Mouse (Mus musculus) layer of hippocampus, adult 8-10 months (tissue): Measurements from ENCODE around the gene Tbx5. TPM values are rescaled to one million over a fixed set of nuclear protein-coding genes. Genes with fewer than 3 reads are reported as not detected.

Experiments
- DNase-seq, 2 experiments: peaks; one replicate each; pipeline ENCODE4 v3.0.0; 2022; ENCODE audit warnings: low spot score in 2 of 2
- total RNA-seq, 4 experiments: library from RNA; stranded (reverse); gene quantifications; 2 replicates each; pipeline ENCODE4 v1.2.4; 2022

Tbx5 gene
- not detected for total RNA-seq

DNA sequence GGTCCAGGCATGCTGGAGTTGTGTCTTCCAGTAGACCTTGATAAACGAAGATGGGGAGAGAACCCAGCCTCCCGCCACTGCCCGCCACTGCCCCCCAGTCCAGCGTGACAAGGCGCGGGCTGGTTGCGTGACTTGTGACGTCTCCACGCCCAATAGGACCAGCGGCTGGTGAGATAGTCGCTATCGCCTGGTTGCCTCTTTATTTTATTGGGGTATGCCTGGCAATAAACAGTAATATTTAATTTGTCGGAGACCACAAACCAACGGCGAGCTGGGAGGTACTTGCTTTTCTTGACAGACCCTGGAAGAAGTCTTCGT lies at the start of gene Tbx5:
Gene Tbx5, plus strand, starts transcription at position 190 of the 318 bp plus-strand sequence.
- DNase-seq = no peak

DNA sequence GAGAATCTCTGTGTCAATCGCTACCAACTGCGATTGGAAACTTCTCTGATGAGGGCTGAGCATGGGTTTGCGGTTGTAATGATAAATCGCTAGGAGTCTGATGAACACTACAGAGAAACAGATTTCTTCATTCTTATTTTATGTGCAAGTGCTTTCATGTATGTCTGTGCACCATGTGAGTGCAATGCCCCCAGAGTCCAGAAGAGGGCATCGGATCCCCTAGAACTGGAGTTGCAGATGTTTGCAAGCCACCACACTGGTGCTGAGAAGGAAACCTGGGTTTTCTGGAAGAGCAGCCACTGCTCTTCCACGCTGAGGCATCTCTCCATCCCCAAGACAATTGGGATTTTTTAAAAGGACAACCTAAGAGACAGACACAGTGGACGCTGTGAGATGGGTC lies 46.5 kb upstream of the Tbx5 start:
- DNase-seq = no peak

DNA sequence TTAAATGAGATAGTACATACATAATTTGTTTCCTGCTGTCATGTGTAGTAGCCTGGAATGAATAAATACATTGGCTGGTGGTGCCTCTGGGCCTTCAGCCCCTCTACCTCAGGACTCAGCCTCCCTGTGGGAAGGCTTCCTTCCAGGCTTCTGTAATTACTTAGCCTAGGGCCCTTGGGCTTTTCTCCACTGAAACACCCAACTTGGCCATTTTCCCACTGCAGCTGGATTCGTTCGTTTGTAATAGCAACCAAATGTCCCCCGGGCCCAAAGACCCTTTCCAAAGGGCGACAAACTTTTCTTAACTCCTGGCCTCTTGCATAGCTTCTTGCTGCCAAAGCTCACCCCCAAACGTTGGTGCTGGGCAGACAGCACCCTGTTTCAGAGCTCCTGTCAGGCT lies 40.8 kb upstream of the Tbx5 start:
- DNase-seq = no peak

DNA sequence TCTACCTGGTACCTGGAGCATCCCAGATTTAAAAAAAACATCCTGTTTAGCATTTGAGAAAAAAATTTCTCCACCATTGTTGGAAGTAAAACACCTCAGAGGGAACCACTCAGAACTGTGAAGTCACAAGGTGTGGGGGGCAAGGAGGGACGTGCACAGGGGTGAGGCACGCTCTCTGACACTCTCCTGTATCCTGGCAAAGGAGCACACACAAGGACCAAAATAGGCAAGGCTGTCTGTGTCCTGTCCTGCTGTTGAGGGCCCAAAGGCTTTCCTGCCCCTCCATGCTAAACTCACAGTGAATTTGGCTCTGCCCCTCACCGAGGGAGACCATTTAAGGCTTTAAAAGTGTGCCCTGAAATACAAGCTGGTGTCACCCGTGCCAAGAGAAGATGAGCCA lies 38.5 kb upstream of the Tbx5 start:
- no peak for DNase-seq

DNA sequence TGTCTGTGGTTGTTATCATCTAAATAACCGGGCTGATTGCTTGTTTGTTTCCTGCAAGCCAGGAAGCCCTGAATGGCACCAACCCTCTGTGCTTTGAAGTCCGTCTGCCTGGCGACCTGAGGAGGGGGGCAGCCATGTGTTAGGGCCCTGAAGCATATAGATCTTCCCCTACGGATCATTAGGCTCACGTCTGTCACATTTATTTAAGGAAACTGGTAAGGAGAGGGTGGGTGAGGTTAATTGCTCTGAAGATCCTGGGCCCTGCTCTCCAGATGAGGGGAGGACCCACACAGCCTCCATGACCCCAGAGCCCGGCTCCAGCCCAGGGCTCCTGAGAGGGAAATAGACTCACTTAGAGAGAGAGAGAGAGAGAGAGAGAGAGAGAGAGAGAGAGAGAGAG lies 37.1 kb upstream of the Tbx5 start:
- DNase-seq = no peak

DNA sequence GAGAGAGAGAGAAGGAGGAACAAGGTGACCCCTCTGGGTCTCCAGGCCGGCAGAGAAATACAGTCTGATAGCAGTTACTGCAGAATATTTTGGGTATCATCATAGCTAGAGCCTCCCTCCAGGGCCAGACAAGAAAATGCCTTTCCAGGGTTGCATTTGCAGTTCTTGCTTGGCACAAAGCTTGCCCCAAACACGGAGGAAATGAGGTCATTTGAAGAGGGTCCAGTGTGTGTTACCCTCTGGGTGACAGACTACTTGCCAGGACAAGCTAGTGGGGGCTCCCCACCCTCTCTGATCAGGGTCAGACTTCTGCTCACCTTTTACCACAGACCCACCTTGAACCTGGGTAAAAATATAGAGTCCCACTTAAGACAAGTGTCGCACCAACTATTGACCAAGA lies 36.7 kb upstream of the Tbx5 start:
- no peak for DNase-seq

DNA sequence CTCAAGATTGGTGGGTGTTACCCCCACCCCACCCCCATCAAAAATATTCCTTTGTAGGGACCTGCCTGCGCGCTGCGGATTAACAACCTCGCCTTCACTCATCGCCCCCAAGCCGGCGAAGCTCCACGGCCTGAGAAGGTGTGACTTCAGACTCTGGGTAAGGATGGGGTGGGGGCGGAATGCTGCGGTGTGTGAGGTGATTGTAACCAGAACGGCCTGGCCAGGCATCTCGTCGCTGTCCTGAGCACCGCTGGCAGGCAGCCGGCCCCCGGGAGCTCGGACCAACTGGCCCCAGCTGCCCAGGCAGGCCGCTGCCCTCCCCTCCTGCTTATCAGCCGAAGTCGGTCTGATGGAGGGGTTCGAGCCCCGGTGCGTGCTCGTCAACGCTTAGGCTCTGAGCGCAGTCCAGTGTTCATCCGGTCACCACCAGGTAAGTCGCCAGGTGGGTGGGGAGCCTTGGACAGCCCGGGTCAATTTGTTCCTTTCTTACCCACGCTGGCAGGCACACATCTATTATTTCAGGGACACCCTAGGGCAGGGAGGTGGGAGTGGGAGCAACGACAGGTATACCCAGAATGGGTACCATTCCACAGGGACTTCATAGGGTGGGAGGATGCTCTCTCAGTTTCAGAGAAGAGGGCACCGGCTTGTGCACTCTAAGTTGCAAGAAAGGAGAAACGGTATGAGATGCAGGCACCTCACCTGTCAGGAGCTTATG lies 35.9 kb upstream of the Tbx5 start:
- DNase-seq = no peak

DNA sequence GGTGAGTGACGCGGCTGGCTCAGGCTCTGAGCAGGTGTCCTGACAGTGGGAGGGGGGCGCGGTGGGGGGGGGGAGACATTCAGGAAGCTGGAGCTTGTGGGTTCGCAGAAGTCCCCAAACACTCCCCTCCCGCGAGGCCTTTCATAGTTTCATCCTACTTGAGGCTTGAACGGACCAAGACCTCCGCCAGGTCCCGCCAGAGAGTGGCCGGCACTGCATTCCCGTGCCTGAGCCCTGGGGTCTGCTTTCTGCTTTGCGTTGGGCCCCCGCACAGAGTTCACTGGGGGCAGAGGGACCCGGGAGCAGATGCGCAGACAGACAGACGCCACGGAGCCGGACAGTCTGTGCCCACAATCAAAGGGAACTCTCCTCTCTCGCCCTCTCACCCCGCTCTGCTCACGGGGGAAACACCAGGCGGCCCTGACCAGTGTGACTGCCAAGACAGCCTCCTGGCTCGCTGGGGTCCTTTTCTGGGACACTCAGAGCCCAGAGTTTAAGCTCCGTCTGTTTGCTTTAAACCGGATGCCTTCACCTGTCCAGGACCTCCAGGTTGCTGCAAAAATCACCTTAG lies 34.8 kb upstream of the Tbx5 start:
- no peak for DNase-seq

DNA sequence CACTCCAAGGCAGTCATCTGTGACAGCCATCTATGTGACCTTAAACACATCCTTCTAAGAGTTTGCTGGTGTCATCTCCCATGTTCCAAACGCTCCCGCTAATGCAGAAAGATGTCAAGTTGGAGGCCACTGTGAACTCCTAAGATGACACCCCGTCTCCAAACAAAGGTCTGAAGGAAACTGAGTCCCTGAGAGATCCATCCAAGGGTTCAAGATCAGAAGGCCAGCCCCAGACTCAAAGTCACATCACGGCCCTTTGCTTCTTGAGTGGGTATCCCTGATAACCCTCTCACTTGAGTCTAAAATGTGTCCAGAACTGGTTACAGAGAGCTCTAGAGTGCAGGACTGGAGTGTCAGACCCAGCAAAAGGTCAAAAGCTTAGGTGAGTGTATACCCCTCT lies 34.2 kb upstream of the Tbx5 start:
- no peak for DNase-seq

DNA sequence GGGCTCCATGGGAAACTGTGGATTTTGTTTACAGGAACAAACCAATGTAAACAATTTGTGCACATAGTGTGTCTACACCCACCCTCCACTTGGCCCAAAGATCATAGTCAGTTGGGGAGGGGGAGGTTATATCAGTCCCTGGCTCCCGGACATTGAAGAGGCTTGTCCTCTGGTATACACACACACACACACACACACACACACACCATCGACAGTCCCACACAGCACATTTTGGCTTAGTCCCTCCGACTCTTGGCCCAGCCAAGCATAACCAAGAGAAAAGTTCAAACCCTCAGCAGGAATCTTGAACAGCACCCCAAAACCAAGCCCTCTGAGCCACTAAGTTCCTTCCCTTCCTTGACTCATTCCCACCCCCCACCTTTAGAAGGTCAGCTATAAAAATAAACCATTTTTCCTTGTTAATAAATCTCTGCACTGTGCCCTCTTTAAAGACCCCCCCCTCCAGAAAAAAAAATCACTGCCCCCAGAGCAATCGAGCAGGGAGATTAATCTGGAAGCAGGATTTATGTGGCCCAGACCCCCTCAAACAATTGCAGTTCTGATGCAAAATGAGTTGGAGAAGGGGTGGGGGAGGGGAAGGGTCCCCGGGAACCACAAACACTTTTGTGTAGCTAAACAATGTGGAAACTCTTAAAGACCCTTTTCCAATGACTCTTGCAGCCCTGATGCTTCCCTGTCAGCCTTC lies 33.6 kb upstream of the Tbx5 start:
- DNase-seq = no peak

DNA sequence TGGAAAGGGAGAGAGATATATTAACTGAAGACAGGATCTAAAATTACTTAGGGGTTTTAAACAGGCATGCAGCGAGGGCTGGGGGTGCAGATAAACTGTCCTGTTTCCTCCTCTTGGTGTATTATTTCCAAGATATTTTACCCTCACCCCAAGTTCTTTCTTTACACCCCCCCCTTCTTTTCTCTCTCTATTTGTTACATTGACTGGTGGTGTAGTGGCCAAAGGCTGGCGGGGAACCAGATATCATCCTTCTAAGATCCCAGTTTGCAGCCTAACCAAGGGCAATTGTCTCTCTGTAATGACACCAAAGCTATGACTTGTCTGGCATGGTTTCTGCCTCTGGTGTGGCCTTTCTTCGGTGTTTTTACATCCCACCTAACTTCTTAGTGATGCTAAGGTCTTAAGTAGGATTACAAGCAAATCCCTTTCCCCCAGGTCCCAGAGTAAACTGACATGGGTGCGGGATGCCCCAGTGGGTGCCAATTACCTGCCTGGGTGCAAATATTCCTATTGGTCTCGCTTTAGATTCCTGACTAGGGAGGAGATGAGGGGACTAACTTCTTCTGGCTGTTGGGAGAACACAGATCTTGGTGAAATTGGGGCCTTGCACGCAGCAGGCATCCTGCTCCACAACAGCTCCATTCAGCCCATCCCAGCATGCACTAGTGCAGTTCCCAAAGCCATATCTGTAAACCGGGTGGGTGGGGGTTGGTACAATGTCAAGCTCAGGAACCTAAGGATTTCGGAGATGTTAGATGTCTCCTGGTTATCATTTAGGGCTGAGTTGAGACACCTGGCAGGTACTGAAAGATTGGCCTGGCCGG lies 32.8 kb upstream of the Tbx5 start:
- DNase-seq = no peak

DNA sequence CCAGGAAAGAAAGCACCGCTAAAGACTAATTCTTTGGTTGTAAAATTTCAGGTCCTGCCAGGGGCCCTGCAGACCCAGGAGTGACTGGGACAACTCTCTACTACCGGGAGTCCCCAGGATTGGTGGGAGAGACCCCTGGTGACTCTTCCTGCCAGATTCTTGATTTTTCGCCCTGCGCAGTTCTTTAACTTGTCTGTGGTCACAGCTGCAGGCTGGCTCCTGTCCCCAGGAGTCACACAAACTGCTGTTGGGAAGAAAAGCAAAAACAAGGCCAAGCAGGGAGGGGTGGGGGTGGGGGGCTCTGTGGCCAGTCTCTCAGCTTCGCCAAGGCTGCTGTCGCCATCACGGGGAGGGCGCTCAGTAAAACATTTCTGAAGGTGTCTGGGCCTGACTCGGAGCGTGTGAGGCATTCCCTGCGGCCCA lies 32.2 kb upstream of the Tbx5 start:
- DNase-seq = no peak

DNA sequence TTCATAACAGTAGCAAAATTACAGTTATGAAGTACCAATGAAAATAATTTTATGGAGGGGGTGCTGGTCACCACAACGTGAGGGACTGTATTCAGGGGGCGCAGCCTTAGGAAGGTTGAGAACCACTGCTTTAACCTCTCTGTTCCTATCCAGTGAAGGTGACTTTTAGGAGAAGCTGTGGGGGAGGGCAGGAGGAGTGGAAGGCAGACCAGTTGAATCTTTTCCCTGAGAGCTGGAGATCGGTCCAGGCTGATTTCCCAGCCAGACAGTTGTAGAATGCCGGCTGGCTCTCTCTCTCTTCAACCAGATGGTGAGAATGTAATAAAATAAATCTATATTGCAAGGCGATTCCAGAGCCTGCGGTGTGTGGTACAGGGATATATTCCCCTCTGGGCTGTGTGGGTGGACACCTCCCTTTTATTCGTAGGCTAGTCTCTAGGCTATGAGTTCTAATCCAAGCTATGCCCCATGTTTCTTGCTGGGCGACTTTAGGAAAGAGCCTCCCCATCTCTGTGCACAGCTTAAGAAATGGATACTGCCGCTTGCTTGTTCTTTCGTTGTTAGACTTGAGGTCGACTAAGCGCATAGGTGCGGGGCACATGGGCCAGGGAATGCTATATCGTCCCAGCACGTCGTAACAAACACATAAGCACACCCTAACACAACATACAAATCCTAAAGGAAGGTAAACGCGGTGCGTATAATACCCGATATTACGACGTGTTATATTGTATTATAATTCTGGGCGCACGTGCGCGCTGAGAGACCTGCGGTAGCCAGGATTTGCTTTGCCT lies 29.7 kb upstream of the Tbx5 start:
- no peak for DNase-seq

DNA sequence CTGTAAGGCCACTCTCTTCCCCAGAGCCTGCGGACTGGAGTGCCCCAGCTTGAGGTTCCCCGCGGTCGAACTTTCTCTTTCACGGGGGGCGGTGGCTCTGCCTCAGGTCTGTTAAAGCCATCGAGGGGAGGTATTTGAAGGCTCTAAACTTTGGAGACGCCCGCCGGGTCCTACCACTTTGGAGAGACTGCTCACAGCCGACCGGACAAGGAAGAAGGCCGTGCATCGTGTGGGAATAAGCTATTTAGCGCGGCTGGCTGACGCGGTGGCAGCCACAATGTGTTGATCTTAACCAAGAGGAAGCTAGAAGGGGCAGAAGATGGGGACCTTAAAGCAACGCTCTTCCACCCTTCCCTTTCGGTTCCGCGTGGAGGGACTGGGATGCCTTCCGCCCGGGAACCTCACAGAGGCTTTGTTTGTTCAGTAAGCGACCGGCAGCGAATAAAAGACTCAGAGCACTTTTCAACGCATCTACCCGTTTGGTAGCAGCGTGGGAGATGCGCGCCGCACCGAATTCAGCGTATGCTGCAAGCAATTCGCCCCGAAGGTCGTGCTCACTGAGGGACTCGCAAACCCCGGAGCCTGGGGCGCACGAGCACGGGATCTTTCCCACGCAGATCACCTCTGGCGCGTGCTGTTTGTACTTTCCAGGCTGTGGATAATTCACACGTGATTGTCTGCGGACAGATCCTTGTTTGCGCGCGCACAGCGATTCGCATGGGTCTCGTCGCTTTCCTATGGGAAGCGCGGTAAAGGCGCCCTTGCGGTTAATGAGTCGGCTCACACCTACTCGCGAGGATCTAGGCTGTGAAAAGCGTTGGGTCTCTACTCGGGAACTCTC lies 28.8 kb upstream of the Tbx5 start:
- no peak for DNase-seq

DNA sequence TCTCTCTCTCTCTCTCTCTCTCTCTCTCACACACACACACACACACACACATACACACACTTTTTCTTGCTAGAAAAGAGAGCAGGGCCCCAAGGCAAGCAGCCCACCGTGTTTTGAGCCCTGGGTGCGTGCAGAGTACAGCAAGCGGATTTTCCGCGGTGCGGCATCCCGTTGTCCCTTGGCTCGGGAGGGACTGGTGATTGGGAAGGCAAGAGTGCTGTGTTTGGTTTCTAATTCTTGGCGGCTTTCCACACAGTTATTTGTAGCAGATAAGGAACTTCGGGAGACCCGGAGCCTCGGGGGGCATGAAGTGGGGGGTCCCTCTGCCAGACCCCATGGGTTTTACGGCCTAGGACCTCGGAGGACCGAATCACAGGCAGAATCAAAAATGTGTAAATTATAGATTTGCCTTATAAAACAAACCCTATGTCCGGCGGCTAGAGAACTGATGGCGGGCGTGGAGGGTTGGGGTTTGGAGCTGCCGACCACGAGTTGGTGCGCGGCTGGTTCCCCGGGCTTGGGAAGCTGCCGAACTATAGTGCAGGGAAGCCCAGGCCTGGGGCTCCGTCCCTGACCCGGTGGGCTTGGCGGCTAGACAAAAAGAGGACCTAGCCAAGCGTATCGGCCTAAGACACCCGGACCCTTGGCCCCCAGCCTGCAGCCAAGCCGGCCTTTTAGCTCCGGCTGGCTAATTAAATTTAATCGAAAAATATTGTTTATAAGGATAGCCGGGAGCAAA lies 28.0 kb upstream of the Tbx5 start:
- DNase-seq = no peak

DNA sequence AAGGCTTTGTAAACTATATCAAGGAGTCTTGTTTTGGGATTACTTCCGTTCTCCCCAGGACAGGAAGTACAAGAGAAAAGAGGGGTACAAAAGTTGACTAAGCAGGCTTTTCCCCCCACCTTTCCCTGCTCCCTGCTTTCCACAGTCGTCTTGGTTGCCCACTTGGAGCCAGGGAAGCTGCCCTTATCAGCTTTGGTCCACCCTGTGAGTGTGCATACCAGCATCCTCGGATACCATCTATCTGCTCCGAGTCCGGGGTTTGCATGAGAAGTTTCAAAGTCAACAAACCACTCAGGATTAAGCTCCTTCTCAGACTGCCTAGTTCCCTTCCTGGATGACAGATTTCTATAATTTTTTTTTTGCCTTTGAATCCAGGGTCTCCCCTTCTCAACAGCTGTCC lies 26.8 kb upstream of the Tbx5 start:
- DNase-seq = no peak

DNA sequence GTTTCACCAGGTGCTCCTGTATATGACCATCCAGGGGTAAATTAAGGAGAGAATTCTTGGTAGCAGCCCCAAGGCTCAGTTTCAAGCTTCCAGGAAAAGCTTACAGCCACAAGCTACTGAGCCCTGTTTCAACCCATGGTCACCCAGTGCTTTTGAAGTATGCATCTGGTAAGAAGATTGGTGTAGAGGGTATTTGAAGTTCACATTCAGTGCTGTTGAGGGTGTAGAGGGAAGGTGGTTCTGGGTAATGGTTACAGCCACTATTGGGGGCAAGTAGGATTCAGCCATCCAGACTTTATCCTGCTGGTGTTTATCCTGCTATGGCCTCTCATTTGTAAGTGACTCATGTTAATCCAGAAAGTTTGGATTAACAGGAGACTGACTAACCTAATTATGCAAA lies 26.0 kb upstream of the Tbx5 start:
- DNase-seq = no peak

DNA sequence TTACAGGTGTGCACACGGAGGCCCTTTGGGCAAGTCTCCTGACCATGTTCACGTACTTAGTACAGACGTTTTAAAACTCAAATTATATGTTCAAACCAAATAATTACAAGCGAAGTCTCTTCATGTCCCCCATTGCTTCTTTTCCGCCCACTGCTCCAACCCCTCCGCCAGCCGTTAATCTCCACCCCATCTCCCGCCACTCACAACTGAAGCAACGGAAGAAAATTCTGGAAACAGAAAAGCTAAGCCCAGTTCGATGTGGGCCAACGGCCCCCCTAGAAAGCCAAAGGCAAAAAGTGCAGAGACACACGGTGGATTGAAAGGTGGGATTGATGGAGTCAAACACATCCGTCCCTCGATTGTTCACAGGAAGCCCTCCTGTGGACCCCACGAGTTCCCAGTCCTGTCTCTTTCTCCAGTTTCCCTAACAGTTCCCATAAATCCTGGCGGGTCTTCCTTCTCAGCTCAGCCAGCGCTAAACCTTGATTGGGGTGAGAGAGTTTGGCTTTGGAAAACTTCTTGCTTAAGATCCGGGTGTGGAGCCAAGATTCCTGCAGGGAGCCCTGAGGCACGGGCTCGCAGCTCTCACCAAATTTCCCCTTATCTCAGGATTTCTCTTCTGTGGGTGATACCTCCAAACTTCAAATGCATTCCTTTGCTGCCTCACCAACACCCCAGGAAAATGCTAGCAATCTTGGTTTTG lies 24.8 kb upstream of the Tbx5 start:
- no peak for DNase-seq

DNA sequence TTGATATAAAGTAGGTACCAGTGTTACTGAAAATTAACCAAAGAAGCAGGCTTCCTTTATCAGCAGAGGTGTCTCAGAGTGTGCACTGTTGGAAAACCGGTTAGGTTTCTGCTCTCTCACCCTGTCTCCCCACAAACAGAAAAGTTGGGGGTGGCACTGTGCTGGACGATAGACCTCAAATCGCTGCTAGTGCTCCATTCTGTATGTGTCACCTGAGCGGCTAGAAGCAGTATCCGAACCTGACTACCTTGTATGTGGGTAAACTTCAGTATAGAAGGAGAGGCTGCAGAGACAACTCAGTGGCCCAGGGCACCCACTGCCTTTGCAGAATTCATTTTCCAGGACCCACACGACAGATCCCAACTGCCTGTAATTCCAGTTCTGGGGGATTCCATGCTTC lies 23.8 kb upstream of the Tbx5 start:
- no peak for DNase-seq
